Mouse (Mus musculus): ENCODE results near the gene Men1.
A peak's percentile ranks its signal among the peaks of the same experiment; 100 is the strongest.
"Not testable (repeated sequence)": the region's sequence is repeated elsewhere in the genome, so short reads cannot be mapped to it uniquely, and the experiment has no call there.

Men1 gene

DNA sequence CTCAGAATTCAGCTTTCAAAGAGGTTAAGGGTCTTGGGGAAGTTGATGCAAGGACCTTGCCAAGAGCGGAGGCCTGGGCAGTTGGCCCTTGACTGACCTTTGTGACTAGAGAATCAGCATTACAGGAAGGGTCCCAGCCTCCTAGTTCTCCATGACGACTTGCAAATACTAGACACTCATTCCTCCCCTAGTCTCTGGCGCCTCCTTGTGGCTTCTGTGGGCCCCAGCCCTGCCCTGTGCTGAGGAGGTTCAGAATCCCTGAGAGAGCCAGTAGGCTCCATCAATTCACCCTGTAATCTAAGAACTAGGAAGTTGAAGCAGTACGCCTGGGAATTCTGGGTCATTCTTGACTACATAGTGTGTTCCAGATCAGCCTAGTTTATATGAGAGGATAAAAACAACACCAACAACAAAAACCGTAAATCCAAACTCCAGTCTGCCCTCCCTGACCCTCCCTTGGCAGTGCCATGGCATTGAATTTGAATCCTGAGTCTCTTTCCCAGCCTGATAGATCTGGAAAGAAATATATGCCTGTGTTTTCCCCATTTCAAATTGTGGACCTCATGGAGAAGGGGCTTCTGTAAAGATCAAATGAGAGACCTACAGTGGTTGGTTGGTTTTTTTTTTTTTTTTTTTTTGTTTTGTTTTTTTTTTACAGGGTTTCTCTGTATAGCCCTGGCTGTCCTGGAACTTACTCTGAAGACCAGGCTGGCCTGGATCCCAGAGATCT lies 29.8 kb upstream of the Men1 start:
- peak; percentile 85 to 92 for DNase-seq (ENCODE audit: low spot score in 2 of 2)

DNA sequence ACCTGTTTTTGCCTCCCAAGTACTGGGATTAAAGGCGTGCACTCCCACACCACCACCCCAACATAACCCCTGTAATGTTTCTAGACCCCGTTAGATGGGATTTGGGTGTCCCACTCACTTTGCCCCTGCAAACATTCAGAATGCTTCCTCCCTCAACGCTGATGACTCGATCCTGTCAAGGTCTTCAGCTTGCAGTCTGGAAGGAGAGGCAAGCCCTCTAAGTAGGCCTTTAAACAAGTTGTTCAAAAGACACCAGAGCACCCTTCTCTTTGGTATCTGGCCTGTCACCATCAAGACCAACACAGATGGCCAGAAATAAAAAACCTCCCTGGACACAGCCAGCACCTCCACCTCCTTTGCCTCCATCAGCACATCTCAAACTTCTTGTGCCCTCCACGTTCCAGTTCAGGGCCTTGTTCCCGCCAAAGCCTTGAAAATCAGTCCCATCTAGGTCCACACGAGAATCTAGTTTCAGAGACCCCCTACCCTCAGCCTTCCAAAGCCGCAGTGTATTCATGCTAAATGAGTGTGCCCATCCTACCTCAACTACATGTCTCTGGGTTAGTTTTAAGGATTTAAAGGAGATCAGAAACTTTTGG lies 29.2 kb upstream of the Men1 start:
- DNase-seq (ENCODE audit: low spot score in 2 of 2) = no peak

DNA sequence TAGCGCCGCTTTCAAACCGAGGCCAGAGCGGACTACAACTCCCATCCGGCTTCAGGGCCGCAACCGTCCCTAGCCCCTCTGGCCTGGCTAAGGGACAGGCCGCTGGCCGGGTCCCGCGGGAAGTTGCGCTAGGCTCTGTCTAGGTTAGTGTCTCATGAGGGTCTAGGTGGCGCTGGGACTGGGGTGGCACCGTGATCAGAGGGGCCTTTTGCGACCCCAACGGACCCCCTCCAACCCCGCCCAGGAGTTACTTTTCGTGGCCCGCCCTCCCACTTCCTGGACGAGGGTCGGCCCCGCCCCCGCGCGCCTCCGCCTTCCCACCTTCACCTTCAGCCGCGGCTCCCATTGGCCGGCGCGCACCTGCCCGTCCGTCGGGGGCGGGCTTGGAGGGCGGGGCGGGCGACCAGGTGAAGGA lies 28.6 kb upstream of the Men1 start, which contains the start of gene Cdc42bpg:
Gene Cdc42bpg, plus strand, starts transcription at position 320 of the 415 bp plus-strand sequence.
- DNase-seq (ENCODE audit: low spot score in 2 of 2) = peak; percentile 84 to 87

DNA sequence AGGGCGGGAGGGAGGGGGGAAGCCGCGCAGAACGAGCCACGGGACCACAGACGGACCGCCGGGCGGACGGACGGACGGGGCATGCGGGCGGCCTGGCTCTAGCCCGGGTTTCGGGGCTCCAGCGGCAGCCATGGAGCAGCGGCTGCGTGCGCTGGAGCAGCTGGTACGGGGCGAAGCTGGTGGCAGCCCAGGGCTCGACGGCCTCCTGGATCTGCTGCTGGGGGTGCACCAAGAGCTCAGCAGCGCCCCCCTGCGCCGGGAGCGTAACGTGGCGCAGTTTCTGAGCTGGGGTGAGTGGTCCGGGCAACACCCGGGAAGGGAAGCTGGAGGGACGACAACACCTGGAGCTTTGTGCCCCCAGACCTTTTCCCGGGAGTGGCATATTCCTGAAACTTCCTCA lies 28.2 kb upstream of the Men1 start:
- DNase-seq (ENCODE audit: low spot score in 2 of 2) = peak; percentile 67 to 71

DNA sequence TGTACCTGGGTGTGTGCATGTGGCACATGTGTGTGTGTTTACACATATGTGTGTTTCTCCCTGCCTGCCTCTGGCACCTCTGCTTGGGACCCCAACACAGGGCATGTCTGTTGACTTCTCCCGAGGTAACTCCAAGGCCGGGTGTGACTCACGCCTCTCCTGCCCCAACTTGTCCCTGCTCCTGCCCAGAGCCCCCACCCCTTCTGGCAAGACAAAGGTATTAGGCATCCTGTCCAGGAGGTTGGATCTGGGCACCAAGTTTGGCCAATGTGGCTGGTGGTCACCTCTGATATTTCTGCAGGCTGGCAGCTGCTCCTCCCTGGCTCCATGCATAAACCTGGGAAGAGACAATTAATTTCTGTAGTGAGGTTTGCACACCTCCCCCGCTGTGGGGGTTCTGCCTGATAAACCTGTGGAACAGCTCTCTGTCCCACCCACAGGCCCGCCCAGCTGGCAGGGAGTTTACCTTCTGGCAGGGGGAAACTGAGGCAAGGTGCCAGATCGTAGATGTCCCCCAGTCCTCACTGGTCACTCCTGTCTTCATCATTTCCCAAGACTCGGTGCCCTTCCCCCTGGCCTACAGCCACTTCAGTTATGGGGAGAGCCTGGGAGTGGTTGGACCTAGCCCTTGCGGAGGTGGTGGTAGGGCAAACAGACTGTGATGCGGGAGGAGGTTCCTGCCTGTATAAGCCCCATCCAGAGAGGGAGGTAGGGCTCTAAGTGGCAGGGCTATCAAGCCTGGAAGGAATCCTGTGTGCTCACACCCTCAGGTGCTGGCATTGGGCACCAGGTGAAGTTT lies 26.8 kb upstream of the Men1 start:
- no peak for DNase-seq (ENCODE audit: low spot score in 2 of 2)

DNA sequence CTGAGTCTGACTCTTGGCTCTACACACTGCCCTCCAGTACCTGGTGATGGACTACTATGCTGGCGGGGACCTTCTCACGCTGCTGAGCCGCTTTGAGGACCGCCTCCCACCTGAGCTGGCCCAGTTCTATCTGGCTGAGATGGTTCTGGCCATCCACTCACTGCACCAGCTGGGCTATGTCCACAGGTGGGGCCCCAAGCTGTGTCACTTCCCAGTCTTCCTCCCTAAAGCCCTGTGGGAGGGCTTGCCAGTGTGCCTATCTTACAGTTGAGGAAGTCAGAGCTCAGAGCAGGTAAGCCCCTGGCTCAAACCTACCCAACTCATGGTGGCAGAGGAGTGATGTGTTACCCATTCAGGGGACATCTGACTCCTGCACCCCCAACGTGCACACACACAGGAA lies 24.6 kb upstream of the Men1 start:
- no peak for DNase-seq (ENCODE audit: low spot score in 2 of 2)

DNA sequence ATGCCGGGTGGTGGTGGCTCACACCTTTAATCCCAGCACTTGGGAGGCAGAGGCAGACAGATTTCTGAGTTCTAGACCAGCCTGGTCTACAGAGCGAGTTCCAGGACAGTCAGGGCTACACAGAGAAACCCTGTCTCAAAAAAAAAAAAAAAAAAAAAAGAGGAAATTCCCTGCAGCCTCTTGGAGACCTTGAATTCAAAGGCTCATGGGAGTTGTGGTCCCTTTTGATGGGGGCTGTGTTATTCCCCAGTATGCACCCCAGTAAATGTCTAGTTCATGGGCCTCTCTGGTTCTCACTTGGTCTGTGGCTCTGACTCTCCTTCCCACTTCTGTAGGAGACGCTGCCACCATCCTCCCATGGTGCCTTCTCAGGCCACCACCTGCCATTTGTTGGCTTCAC lies 23.0 kb upstream of the Men1 start:
- DNase-seq (ENCODE audit: low spot score in 2 of 2) = not testable (repeated sequence)

DNA sequence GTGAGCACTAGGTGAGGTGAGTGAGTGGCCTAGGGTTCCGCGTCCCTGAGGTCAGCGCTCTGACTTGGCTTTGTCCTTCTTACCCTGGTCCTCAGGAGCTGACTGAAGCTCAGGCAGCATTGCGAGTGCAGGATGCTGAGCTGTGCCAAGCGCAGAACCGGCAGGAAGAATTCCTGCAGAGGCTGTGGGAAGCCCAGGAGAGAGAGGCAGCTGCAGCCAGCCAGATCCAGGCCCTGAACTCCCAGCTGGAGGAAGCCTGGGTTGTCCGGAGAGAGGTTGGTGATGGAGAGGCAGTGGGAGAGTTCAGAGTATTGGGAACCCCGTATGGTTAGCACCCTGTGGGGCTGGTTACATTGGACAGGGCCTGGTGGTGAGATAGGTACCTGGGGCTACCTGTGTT lies 21.0 kb upstream of the Men1 start:
- no peak for DNase-seq (ENCODE audit: low spot score in 2 of 2)

DNA sequence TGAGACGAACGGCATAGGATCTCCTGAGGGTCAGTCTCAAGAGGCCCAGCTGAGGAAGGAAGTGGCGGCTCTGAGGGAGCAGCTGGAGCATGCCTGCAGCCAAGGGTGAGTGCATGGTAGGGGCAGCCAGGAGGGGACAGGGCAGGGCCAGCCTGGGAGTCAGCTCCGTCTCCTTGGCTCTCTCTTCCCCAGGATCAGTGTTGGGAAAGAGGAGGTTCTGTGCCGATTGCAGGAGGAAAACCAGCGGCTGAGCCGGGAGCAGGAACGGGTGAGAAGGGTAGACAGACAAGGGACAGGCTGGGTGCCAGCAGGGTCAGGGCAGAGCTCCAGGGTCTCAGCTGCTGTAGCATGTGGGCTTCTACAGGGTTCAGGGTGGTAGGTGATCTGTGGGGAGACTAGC lies 20.3 kb upstream of the Men1 start:
- no peak for DNase-seq (ENCODE audit: low spot score in 2 of 2)

DNA sequence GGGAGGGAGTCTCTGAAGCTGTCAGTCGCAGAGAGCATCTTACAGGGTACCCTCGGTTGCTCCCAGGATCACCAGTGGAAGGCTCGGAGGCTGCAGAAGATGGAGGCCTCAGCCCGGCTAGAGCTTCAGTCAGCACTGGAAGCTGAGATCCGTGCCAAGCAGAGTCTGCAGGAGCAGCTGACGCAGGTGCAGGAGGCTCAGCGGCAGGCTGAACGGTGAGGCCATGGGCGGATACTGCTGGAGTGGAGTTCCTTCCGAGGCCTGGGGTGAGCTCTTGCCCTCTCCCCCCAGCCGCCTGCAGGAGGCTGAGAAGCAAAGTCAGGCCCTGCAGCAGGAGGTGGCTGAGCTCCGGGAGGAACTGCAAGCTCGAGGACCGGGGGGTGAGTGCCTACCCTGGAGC lies 19.2 kb upstream of the Men1 start:
- no peak for DNase-seq (ENCODE audit: low spot score in 2 of 2)

DNA sequence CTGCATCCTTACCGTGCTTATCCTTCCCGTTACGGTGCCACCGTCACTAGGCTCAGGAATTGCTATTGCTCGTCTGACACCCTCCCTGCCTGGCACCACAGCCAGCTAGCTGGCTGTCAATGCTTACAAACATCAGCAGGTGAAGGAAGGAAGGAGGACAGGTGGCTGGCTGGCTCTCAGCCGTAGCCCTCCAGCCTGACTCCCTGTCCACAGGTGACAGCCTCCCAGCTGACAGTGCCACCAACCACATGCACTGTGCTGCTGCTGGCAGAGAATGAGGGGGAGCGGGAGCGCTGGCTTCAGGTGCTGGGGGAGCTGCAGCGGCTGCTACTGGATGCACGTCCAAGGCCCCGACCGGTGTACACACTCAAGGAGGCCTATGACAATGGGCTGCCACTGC lies 16.6 kb upstream of the Men1 start:
- DNase-seq (ENCODE audit: low spot score in 2 of 2) = no peak

DNA sequence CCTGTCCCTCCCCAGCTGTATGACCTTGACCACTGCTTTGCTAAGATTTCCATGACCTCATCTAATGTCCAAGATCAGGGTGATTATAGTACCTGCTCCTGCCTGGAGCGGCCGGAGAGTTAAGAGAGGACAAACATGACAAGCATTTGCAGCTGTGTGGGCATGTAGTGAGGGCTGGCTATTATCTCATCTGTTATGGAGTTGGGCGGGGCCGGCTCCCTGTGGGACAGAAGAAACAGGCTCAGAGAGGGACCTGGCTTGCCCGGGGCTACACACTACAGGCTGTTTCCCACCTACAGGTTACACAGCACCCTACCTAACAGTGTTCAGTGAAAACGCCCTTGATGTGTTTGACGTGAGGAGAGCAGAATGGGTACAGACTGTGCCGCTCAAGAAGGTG lies 13.4 kb upstream of the Men1 start:
- DNase-seq (ENCODE audit: low spot score in 2 of 2) = no peak

DNA sequence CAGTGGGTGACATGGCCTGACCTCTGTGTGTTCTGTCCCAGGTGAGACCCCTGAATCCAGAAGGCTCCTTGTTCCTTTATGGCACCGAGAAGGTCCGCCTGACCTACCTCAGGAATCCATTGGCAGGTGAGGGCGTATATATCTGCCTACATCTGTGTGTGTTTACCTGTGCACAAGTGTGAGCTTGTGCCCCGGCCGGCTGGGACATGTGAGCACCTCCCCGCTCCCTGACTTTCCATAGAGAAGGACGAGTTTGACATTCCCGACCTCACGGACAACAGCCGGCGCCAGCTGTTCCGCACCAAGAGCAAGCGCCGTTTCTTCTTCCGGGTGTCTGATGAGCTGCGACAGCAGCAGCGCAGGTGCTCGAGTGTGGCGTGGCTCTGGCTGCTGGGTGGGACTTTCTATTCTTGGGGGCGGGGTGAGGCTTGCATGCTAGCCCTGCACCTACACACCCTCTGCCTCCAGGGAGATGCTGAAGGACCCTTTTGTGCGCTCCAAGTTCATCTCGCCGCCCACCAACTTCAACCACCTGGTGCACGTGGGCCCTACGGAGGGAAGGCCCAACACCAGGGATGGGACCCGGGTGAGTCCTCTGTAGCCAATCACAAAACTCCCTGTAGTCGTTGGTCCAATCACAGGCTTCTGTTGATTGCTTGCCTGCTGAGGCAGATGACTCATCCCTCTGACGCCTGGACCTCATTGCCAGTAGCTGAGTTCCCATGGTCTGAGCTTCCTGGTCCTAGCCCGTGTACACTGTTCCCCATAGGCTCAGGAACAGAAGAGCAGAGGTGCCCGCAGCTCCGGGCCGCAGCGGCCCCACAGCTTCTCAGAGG lies 12.8 kb upstream of the Men1 start:
- peak; percentile 59 to 72 for DNase-seq (ENCODE audit: low spot score in 2 of 2)

DNA sequence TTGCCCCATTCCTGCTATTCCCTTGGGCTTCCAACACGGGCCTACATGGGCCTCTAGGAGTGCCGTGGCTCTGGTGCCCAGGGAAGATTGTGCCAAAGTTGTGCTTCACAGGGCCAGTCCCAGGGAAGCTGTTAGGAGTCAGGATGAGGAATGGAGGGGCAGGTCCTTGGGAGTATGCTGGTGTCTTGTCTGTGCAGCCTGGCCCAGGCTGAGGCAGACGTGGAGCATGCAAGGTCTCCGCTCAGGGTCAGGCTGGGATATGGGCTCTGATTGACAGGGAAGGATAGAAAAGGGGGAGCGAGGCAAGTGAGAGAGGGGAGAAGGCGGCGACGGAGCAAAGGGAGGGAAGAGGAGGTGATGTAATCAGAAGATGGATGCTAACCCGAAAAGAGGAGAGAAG lies 10.0 kb upstream of the Men1 start:
- DNase-seq (ENCODE audit: low spot score in 2 of 2) = no peak

DNA sequence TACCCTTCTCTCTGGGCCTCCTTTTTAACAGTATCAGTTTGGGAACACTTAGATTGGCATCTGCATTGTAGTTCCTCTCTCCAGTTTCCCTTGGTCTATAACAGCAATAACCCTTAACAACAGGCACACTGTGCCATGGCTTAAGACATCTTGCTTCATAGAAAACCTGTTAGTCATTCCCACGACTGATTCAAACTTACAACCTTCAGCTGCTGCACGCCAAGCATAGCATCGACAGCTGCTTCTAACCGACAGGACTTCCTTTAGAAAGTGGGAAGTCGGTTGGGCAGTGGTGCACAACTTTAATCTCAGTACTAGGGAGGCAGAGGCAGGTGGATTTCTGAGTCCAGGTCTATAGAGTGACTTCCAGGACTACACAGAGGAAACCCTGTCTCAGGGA lies 3.6 kb upstream of the Men1 start:
- DNase-seq (ENCODE audit: low spot score in 2 of 2) = no peak

DNA sequence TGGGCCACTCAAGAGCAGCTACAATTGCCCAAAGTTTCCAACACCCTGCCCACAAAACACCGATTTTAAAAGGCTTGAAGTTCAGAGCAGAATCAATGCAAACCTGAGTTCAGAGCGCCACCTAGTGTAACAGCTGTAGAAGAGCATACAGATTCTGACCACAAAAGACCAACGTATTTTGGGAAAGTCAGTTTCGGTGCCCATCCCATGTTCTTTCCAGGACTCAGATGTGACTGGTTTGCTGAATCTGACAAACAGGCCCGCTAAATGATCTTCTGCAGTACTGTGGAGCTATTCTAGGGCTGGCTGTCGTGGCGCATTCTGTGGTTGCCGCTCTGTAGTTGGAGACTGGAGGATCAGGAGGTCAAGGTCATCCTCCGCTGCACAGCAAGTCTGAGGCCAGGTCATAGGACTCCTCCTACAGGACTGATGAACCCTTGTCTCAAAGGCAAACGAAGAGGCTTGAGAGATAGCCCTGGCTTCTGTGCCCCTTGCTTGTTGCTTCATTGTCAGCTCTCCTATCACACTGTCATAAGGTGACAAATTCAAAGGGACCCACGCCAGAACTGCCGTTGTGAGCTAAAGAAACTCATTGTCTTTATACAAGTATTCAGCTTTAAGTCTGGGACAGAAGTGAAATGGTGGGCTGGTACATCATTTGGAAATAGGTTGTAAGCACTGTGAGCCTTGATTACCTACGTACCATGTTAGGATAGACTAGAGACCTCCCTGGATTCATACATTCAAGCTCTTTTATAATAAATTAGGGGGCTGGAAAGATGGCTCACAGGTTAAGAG lies 2.9 kb upstream of the Men1 start:
- peak in 1 of 2 experiments; percentile 62 for DNase-seq (ENCODE audit: low spot score in 2 of 2)

DNA sequence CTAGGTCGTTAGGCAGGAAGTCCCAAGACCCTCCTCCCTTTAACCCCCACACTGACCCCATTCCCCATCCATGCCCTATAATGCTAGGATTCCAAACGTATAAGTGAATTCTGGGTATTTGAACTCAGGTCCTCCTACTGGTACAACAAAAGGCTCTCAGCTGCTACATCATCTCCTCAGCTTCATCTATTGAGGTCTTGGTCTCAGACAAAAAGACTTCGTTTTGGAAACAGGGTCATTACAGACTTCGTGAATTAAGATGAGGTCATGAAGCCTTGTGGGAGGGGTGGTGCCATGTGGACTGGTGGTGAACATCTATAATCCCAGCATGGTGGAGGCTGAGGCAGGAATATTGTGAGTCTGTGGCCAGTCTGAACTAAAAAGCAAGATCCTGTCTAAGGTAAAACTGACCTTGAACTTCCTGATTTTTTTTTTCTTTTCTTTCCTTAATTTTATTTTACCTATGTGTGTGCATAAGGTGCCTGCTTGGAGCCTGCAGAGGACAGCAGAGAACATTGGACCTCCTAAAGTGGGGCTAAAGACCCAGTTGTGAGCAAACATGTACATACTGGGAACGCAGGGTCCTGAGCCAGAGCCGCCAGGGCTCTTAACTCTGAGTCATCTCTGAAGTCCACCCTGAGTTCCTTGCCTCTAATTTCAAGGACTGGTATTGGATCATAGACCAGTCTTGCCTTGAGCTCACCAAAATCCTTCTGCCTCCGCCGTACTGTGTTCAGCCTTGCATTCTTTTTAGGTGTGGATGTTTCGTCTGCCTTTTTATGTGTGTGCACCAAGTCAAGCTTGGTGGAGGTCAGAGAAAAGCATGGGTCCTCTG lies 801 bp upstream of the Men1 start:
- DNase-seq (ENCODE audit: low spot score in 2 of 2) = no peak

DNA sequence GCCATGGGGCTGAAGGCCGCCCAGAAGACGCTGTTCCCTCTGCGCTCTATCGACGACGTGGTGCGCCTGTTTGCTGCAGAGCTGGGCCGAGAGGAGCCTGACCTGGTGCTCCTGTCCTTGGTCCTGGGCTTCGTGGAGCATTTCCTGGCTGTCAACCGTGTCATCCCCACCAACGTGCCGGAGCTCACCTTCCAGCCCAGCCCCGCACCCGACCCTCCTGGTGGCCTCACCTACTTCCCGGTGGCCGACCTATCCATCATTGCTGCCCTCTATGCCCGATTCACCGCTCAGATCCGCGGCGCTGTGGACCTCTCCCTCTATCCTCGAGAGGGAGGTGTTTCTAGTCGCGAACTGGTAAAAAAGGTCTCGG lies 664 bp downstream of the Men1 start:
- DNase-seq (ENCODE audit: low spot score in 2 of 2) = no peak

DNA sequence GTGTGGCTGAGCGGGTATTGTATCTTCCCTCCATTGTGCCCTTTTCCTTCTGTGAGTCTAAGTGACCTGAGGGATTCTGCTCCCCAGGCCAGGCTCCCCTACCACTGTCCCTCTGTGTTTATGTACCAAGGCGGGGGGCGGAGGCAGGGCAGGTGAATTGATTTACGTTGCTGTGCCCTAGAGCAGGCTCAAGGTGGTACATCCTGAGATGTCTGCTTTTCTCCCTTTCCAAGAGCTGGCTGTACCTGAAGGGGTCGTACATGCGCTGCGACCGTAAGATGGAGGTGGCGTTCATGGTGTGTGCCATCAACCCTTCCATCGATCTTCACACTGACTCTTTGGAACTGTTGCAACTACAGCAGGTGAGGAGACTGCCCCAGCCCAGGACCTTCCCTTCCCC lies 2.1 kb downstream of the Men1 start:
- DNase-seq (ENCODE audit: low spot score in 2 of 2) = no peak

DNA sequence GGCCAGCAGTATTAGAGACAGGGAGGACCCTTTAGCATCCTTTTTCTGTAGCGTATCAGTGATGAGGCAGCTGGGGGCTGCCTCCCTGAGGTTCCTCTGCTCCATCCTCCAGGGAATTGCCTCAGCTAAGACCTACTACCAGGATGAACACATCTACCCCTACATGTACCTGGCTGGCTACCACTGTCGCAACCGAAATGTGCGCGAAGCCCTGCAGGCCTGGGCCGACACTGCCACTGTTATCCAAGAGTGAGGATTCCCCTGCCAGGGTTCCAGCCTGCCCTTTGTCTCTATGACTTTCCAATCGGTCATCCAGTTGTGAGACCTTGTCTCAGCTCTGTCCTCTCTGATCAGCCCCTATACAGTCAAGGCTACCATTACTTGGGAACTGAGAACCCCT lies 3.4 kb downstream of the Men1 start:
- no peak for DNase-seq (ENCODE audit: low spot score in 2 of 2)

All from heart, adult 9 months (tissue).